Mouse (Mus musculus) intestine, postnatal 0 days (tissue): ENCODE data around the gene Pzp. TPM values are rescaled to one million over a fixed set of nuclear protein-coding genes. Genes with fewer than 3 reads are reported as not detected.

Experiments
- ATAC-seq: fragments of 200-750 bp; cut with Nextera tagmentation; 2 replicates; pipeline ENCODE4 v1.8.0; 2017; ENCODE audit warnings: mild to moderate bottlenecking, moderate TSS enrichment, moderate library complexity
- H3K27ac ChIP-seq: fragments of 300-500 bp; sonication (generic); 2 replicates; pipeline ENCODE4 v1.5.1; 2014; ENCODE audit warnings: mild to moderate bottlenecking, low read depth, low read length, moderate library complexity
- H3K27me3 ChIP-seq: fragments of 300-500 bp; sonication (generic); replicated peaks from 2 replicates; pipeline ENCODE4 v1.6.1; 2014; ENCODE audit warnings: low read length, mixed read lengths; ENCODE audit not compliant: control insufficient read depth, insufficient read depth
- H3K36me3 ChIP-seq: fragments of 300-500 bp; sonication (generic); 2 replicates; pipeline ENCODE4 v1.6.1; 2014; ENCODE audit warnings: mild to moderate bottlenecking, moderate library complexity; ENCODE audit not compliant: control insufficient read depth, insufficient read depth
- H3K4me1 ChIP-seq: fragments of 300-500 bp; sonication (generic); replicated peaks from 2 replicates; pipeline ENCODE4 v1.6.1; 2014; ENCODE audit warnings: antibody characterized with exemption, low read length, mixed read lengths; ENCODE audit not compliant: control insufficient read depth, insufficient read depth
- H3K4me2 ChIP-seq: fragments of 300-500 bp; sonication (generic); replicated peaks from 2 replicates; pipeline ENCODE4 v1.6.1; 2014; ENCODE audit warnings: low read depth, mild to moderate bottlenecking, moderate library complexity
- H3K4me3 ChIP-seq: fragments of 300-500 bp; sonication (generic); 2 replicates; pipeline ENCODE4 v1.5.1; 2014; ENCODE audit warnings: low read depth, low read length
- H3K9ac ChIP-seq: fragments of 300-500 bp; sonication (generic); 2 replicates; pipeline ENCODE4 v1.6.1; 2014; ENCODE audit warnings: mild to moderate bottlenecking, low read depth, low read length
- H3K9me3 ChIP-seq: fragments of 300-500 bp; sonication (generic); 2 replicates; pipeline ENCODE4 v1.6.1; 2016; ENCODE audit warnings: mixed run types; ENCODE audit not compliant: control insufficient read depth
- CTCF ChIP-seq: sonication (generic); IDR thresholded peaks from 2 replicates; pipeline ENCODE4 v1.5.1; 2016; ENCODE audit warnings: low read depth, mild to moderate bottlenecking, control low read depth, antibody characterized with exemption, moderate library complexity
- WGBS: fragments of 180-500 bp; shearing (Covaris S2); extraction: QIAGEN DNeasy Blood & Tissue Kit; methylation state at CpG from one replicate; pipeline ENCODE4 v1.1.7; 2014; 5-methylcytosine and 5-hydroxymethylcytosine counted together
- polyA plus RNA-seq: library from polyadenylated mRNA; unstranded; fragments of >200 nt; fragmentation: Nextera tagmentation; extraction: Ambion mirVana; gene quantifications from 2 replicates; pipeline ENCODE4 v1.2.1, GENCODE M21; 2015

The Pzp gene
- polyA plus RNA-seq, 1 experiment from 2014 or later = 0.39 TPM

DNA sequence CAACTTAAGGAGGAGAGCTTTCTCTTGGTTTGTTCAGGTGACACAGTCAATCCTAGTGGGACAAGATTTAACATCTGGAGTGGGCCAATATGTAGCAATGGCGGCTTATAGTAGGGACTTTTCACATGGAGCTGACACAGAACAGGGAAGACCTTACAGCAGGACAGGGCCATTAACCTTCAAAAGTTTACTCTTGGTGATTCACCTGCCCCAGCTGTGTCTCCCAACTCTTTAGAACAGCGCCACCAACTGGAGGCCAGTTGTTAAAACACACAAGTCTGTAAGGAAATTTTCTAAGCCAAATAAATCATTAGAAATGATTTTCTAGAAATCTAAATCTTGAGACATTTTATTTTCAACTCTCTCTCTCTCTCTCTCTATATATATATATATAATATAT, 59.2 kb downstream of the Pzp start:
- WGBS = 55% methylated on average over 2 of the region's 2 CpGs
- TF ChIP-seq CTCF = 0 out of 2 replicates have a peak, but pooled peaks have one; percentile 37
- H3K4me2 ChIP-seq = no peak overlapping the region
- no peaks in the 10 kb centered on the region for H3K27me3 ChIP-seq
- no peak for ATAC-seq
- no peaks in the 10 kb centered on the region for H3K4me1 ChIP-seq
- no peak overlapping the region for H3K9ac ChIP-seq
- H3K27ac ChIP-seq = no peak overlapping the region
- H3K4me3 ChIP-seq = no peak overlapping the region
- no peaks in the 10 kb centered on the region for H3K9me3 ChIP-seq
- no peaks in the 10 kb centered on the region for H3K36me3 ChIP-seq

DNA sequence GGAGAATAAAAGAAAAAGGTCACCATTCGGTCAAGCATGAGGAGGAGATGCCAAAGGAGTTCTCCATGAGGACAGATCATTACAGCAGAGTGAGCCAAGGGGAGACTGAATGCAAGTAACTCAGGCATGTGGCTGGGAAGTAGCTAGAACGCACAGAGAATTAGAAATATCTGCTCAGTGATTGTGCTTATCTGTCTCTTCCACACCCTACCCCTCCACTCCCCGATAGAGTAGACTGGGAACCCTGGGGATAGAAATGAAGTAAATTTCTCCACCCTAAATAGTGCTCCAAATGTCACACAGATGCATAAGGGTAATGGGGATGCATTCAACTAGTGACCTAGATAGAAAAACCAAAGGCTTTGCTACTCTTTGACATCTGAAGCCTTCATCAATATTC, 60.0 kb downstream of the Pzp start:
- H3K9ac ChIP-seq = no peak overlapping the region

GRCm38 (mm10) chr6:128466043-128466442, 60.5 kb downstream of the Pzp start:
- no peak for ATAC-seq
- no peak for TF ChIP-seq CTCF

More for the DNA sequence above, 60.0 kb downstream of the Pzp start:
- Histone ChIP-seq H3K4me3 (no peak overlapping the region), H3K4me2 (no peak overlapping the region), H3K27ac (no peak overlapping the region), H3K36me3 (no peaks in the 10 kb centered on the region), H3K9me3 (no peaks in the 10 kb centered on the region), H3K4me1 (no peaks in the 10 kb centered on the region), H3K27me3 (no peaks in the 10 kb centered on the region)
- no peak for ATAC-seq
- no peak for TF ChIP-seq CTCF
- 44% methylated on average over 3 of the region's 3 CpGs for WGBS

GRCm38 (mm10) chr6:128464996-128465395, 61.5 kb downstream of the Pzp start:
- H3K4me3 ChIP-seq = no peak overlapping the region
- H3K9me3 ChIP-seq = no peaks in the 10 kb centered on the region
- no peak overlapping the region for H3K9ac ChIP-seq
- no peak overlapping the region for H3K4me2 ChIP-seq
- ATAC-seq = no peak
- H3K4me1 ChIP-seq = no peaks in the 10 kb centered on the region
- no peaks in the 10 kb centered on the region for H3K36me3 ChIP-seq
- TF ChIP-seq CTCF = no peak
- 82% methylated on average over 4 of the region's 4 CpGs for WGBS
- no peaks in the 10 kb centered on the region for H3K27me3 ChIP-seq
- H3K27ac ChIP-seq = no peak overlapping the region

More at GRCm38 (mm10) chr6:128466043-128466442, 60.5 kb downstream of the Pzp start:
- Histone ChIP-seq H3K4me2 (no peak overlapping the region), H3K36me3 (no peaks in the 10 kb centered on the region), H3K9me3 (no peaks in the 10 kb centered on the region), H3K27ac (no peak overlapping the region), H3K27me3 (no peaks in the 10 kb centered on the region), H3K4me3 (no peak overlapping the region), H3K4me1 (no peaks in the 10 kb centered on the region), H3K9ac (no peak overlapping the region)
- 37% methylated on average over 6 of the region's 7 CpGs for whole genome bisulfite sequencing

- TF ChIP-seq CTCF = no peak
- ATAC-seq = no peak
- no peak overlapping the region for H3K27ac ChIP-seq
- H3K4me2 ChIP-seq = no peak overlapping the region
- no peaks in the 10 kb centered on the region for H3K36me3 ChIP-seq
- H3K9me3 ChIP-seq = no peaks in the 10 kb centered on the region
- no peaks in the 10 kb centered on the region for H3K4me1 ChIP-seq
- no peak overlapping the region for H3K9ac ChIP-seq
- H3K4me3 ChIP-seq = no peak overlapping the region
- H3K27me3 ChIP-seq = no peaks in the 10 kb centered on the region
These were observed 64.9 kb downstream of the Pzp start for GRCm38 (mm10) chr6:128461606-128462005.

DNA sequence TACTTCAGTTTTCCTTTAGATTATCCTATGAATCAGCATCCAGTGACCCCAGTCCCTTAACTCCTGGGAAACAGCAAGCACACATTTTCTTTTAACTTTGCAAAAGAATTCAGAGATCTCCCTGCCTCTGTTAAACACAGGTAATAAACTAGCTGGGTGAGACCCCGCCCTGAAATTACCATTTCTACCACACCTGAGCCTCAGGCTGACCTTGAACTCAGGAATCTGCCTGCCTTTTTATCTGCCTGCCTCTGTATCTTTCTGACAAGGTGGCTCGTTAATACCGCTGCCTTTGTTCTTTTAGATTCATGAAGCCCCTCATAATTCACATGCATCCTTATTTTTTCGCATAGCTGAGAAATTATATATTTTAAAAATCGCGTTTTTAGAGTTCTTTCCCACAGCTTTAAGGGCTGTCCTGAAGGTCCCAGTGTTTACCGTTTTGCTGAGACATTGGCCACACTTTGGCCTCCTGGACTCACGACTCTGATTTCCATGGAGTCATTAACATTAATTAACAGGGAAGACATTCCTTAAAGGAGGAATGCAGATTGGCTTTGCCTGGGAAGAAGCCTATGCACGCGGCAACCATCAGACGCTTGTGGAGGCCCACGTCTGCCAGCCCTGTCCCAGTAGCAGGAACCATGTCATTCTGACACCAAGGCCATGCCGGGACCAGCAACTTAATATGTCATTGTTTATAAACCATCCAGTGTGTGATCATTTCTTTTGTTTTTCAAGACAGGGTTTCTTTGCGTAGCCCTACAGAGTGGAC, 65.6 kb downstream of the Pzp start:
- Histone ChIP-seq H3K4me2 (no peak overlapping the region), H3K9me3 (no peaks in the 10 kb centered on the region), H3K4me1 (no peaks in the 10 kb centered on the region), H3K9ac (no peak overlapping the region), H3K27ac (no peak overlapping the region), H3K36me3 (no peaks in the 10 kb centered on the region), H3K27me3 (no peaks in the 10 kb centered on the region), H3K4me3 (no peak overlapping the region)
- no peak for ATAC-seq
- 85% methylated on average over 14 of the region's 14 CpGs for WGBS
- TF ChIP-seq CTCF = no peak

DNA sequence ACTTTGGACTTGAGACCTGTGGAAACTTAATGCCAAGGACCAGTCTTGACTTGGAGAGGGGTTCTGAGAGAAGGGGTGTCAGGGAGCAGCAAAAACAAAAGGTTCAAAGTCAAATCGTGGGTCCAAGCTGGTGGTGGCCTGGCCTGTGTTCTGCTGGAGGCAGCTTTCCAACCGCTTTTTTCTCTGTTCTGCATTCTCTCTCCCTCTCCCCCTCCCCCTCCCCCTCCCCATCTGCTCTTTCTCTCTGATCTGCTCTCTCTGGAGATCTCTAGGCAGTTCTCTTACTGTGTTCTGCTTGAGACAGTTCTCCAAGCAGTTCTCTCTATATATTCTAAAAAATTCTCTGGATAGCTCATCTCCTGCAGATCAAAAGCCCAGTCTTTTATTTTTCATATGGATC, 66.2 kb downstream of the Pzp start:
- H3K36me3 ChIP-seq = no peaks in the 10 kb centered on the region
- H3K9ac ChIP-seq = no peak overlapping the region
- H3K9me3 ChIP-seq = no peaks in the 10 kb centered on the region
- H3K4me3 ChIP-seq = no peak overlapping the region
- H3K4me2 ChIP-seq = no peak overlapping the region
- WGBS = 69% methylated on average over 2 of the region's 2 CpGs
- no peak for TF ChIP-seq CTCF
- no peaks in the 10 kb centered on the region for H3K27me3 ChIP-seq
- no peak for ATAC-seq
- no peak overlapping the region for H3K27ac ChIP-seq
- H3K4me1 ChIP-seq = no peaks in the 10 kb centered on the region
